Mouse (Mus musculus): ENCODE results near the gene Capg.

DNA sequence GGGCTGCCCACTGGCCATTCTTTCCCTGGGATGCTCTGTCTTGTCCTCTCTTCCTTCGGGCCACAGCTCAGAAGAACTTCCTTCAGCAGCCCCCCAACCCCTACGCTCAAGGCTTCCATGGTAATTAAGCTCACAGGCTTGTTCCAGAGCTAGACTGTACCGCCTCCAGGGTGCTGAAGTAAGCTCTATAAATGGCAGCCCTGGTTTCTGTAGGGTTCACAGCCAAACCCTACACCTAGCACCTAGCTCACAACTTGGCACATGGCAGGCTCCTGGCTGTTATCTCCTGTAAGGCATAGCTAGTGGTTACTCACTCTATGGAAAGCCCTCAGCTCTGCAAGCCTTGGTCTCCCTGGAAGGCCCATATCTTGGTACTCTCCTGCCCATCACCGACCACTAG, 11.6 kb upstream of the Capg start:
- TF ChIP-seq CTCF (IDR thresholded peaks at IDR 0.05; ENCODE audit: insufficient read depth, low read depth, low read length) (no peak), POLR2A (IDR thresholded peaks at IDR 0.05; ENCODE audit: insufficient read depth, low read depth, low read length) (no peak)

Measured in olfactory bulb, adult 2 months (tissue).